Mouse (Mus musculus): Measurements from ENCODE around the gene Iqck.

Gene Iqck

GRCm38 (mm10) chr7:118911571-118911970 lies 56.0 kb downstream of the Iqck start:
- DNase-seq (ENCODE audit: low spot score in 2 of 2) = no peak

GRCm38 (mm10) chr7:118912049-118912490 lies 56.5 kb downstream of the Iqck start:
- DNase-seq (ENCODE audit: low spot score in 2 of 2) = no peak

GRCm38 (mm10) chr7:118914561-118915165 lies 59.1 kb downstream of the Iqck start:
- no peak for DNase-seq (ENCODE audit: low spot score in 2 of 2)

- DNase-seq (ENCODE audit: low spot score in 2 of 2) = no peak
Observed at GRCm38 (mm10) chr7:118919261-118920006, 63.9 kb downstream of the Iqck start.

GRCm38 (mm10) chr7:118922441-118923202 lies 67.1 kb downstream of the Iqck start:
- no peak for DNase-seq (ENCODE audit: low spot score in 2 of 2)

GRCm38 (mm10) chr7:118925547-118925946 lies 70.0 kb downstream of the Iqck start:
- no peak for DNase-seq (ENCODE audit: low spot score in 2 of 2)

- no peak for DNase-seq (ENCODE audit: low spot score in 2 of 2)
Observed at GRCm38 (mm10) chr7:118926516-118927260, 71.1 kb downstream of the Iqck start.

GRCm38 (mm10) chr7:118927279-118927678 lies 71.7 kb downstream of the Iqck start:
- DNase-seq (ENCODE audit: low spot score in 2 of 2) = no peak

- DNase-seq (ENCODE audit: low spot score in 2 of 2) = no peak
Observed at GRCm38 (mm10) chr7:118928316-118928715, 72.8 kb downstream of the Iqck start.

GRCm38 (mm10) chr7:118928916-118929315 lies 73.4 kb downstream of the Iqck start:
- DNase-seq (ENCODE audit: low spot score in 2 of 2) = no peak

GRCm38 (mm10) chr7:118929601-118930311 lies 74.2 kb downstream of the Iqck start:
- no peak for DNase-seq (ENCODE audit: low spot score in 2 of 2)

GRCm38 (mm10) chr7:118931502-118932395 lies 76.2 kb downstream of the Iqck start:
- DNase-seq (ENCODE audit: low spot score in 2 of 2) = no peak

GRCm38 (mm10) chr7:118935306-118935705 lies 79.8 kb downstream of the Iqck start:
- DNase-seq (ENCODE audit: low spot score in 2 of 2) = no peak

- DNase-seq (ENCODE audit: low spot score in 2 of 2) = no peak
Observed at GRCm38 (mm10) chr7:118936844-118937243, 81.3 kb downstream of the Iqck start.

- DNase-seq (ENCODE audit: low spot score in 2 of 2) = no peak
Observed at GRCm38 (mm10) chr7:118937469-118938387, 82.2 kb downstream of the Iqck start.

GRCm38 (mm10) chr7:118942297-118942696 lies 86.7 kb downstream of the Iqck start:
- no peak for DNase-seq (ENCODE audit: low spot score in 2 of 2)

- no peak for DNase-seq (ENCODE audit: low spot score in 2 of 2)
Observed at GRCm38 (mm10) chr7:118943170-118943569, 87.6 kb downstream of the Iqck start.

- DNase-seq (ENCODE audit: low spot score in 2 of 2) = no peak
Observed at GRCm38 (mm10) chr7:118944884-118945283, 89.3 kb downstream of the Iqck start.

- no peak for DNase-seq (ENCODE audit: low spot score in 2 of 2)
Observed at GRCm38 (mm10) chr7:118947241-118947640, 91.7 kb downstream of the Iqck start.

Data from spleen, postnatal 4 days (tissue).